Mouse (Mus musculus) limb, embryonic 15.5 days (tissue): ENCODE measurements at regions not wholly inside any gene's neighbourhood (a gene's known extent, or its start where the extent isn't known, plus 50 kb on each side); places are given as distances from the start of the nearest gene placed in this dataset. TPM values are rescaled to one million over a fixed set of nuclear protein-coding genes. Genes with fewer than 3 reads are reported as not detected.

Source experiments
- ATAC-seq: fragments of 200-750 bp; cut with Nextera tagmentation; 2 replicates; pipeline ENCODE4 v1.8.0; 2017; ENCODE audit warnings: low read depth, moderate TSS enrichment; ENCODE audit not compliant: insufficient number of reproducible peaks, low FRiP score, low TSS enrichment
- H3K27ac ChIP-seq: fragments of 300-500 bp; sonication (generic); 2 replicates; pipeline ENCODE4 v1.5.1; 2015; ENCODE audit warnings: moderate library complexity, mild to moderate bottlenecking, inconsistent platforms
- H3K27me3 ChIP-seq: fragments of 300-500 bp; sonication (generic); 2 replicates; pipeline ENCODE4 v1.6.1; 2015; ENCODE audit warnings: inconsistent platforms
- H3K36me3 ChIP-seq: fragments of 300-500 bp; sonication (generic); 2 replicates; pipeline ENCODE4 v1.6.1; 2015; ENCODE audit warnings: inconsistent platforms
- H3K4me1 ChIP-seq: fragments of 300-500 bp; sonication (generic); 2 replicates; pipeline ENCODE4 v1.6.1; 2015; ENCODE audit warnings: inconsistent platforms
- H3K4me2 ChIP-seq: fragments of 300-500 bp; sonication (generic); 2 replicates; pipeline ENCODE4 v1.6.1; 2015; ENCODE audit warnings: mild to moderate bottlenecking, inconsistent platforms
- H3K4me3 ChIP-seq: fragments of 300-500 bp; sonication (generic); 2 replicates; pipeline ENCODE4 v1.5.1; 2015; ENCODE audit warnings: mild to moderate bottlenecking, inconsistent platforms
- H3K9ac ChIP-seq: fragments of 300-500 bp; sonication (generic); 2 replicates; pipeline ENCODE4 v1.6.1; 2015; ENCODE audit warnings: inconsistent platforms
- H3K9me3 ChIP-seq: fragments of 300-500 bp; sonication (generic); 2 replicates; pipeline ENCODE4 v1.6.1; 2016; ENCODE audit warnings: inconsistent platforms
- WGBS: fragments of 180-500 bp; shearing (Covaris S2); methylation state at CpG from one replicate; pipeline ENCODE4 v1.1.7; 2015; 5-methylcytosine and 5-hydroxymethylcytosine counted together
- microRNA-seq: library from miRNA; unstranded; fragments of <30 nt; microRNA quantifications from one replicate; pipeline ENCODE4, GENCODE M21; 2016

DNA sequence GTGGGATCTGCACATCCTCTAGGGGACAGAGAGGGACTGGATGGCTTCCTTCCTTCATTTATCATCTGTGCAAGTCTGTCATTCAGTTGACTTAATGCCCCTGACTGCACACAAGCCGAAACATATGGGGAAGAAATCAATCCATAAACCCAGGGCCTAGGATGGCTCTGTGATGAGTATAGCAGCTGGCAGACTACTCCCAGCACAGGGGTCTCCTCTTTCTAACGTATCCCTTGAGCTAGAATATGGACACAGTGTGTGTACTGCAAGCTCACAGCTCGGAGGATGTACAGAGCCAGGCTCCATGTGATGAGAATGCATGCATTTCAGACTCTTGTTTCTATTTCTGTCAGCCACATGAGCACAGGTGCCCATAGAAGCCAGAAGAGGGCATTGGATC, 180.3 kb downstream of the Parn start:
- no peaks in the 10 kb centered on the region; the same call in 1 of the 2 replicates for H3K4me1 ChIP-seq
- no peak overlapping the region for H3K9ac ChIP-seq
- no peaks in the 10 kb centered on the region for H3K36me3 ChIP-seq
- H3K4me3 ChIP-seq: no peak overlapping the region
- H3K4me2 ChIP-seq: no peak overlapping the region
- WGBS: 56% methylated on average over 3 of the region's 3 CpGs
- H3K27ac ChIP-seq: no peak overlapping the region
- H3K27me3 ChIP-seq: no peaks in the 10 kb centered on the region
- no peaks in the 10 kb centered on the region for H3K9me3 ChIP-seq
- no peak for ATAC-seq

DNA sequence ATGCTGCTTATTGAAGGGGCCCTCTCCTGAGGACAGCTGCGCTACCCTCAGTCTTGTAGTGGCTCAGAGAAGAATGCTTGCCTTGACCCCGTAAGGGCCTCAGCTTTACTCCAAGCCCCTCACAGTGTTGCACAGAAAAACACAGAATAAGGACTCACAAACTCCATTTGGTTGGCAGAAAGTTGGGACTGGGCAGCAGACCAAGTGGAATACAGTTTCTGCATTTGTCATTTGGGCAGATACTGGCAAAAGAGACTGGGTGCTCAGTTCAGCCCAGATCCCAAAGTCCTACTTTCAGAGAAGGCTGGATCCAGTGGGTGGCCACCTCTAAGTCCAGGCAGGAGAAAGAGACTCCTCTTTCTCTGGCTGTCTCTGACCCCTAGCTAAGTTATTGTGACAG, 181.4 kb downstream of the Parn start:
- H3K36me3 ChIP-seq: no peaks in the 10 kb centered on the region
- H3K9me3 ChIP-seq: no peaks in the 10 kb centered on the region
- no peak overlapping the region for H3K9ac ChIP-seq
- no peak overlapping the region for H3K27ac ChIP-seq
- no peak overlapping the region for H3K4me2 ChIP-seq
- no peak for ATAC-seq
- no peaks in the 10 kb centered on the region for H3K27me3 ChIP-seq
- no peaks in the 10 kb centered on the region for H3K4me1 ChIP-seq
- no peak overlapping the region for H3K4me3 ChIP-seq
- 79% methylated on average over 2 of the region's 2 CpGs for WGBS

DNA sequence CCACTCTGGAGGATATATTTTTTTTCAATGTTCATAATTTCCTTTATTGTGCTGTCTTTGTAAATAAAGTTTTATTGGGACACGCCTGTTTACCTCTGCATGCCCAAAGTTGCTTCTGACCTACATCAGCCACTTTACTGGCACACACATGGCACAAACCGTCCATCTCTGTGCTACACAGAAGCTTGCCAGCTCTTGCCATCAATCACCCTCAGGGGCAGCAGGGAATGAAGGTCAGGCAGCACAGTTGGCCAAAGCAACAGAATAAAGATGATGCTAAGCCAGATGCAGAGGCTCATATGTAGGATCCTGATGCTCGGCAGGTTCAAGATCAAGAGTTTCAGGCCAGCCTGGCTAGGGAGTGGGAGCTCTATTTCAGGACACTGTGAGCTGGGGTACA, 187.7 kb downstream of the Parn start:
- no peak for ATAC-seq

DNA sequence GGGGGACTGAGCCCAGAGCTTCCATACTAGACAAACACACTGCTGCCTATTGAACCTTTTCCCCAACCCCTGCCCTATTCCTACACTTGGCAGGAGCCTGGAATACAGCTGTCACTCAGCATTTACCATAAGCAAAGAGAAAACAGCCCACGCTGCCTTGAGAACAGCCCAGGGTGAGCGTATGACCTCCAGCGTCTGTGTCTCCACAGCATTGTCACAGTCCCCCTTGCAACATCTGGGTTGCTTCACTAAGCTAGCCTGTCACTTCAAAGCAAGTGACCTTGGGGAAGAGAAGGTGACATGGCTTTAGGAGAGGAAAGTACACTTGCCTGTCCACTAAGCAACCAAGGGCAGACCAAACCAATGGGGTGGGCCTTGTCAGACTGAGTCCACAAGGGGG, 191.3 kb downstream of the Parn start:
- no peak for ATAC-seq
- Histone ChIP-seq H3K4me3 (no peak overlapping the region), H3K36me3 (no peaks in the 10 kb centered on the region), H3K4me2 (no peak overlapping the region), H3K9me3 (no peaks in the 10 kb centered on the region), H3K27ac (no peak overlapping the region), H3K4me1 (no peaks in the 10 kb centered on the region), H3K27me3 (no peaks in the 10 kb centered on the region), H3K9ac (no peak overlapping the region)
- 88% methylated on average over 3 of the region's 3 CpGs for WGBS

More for the DNA sequence above, 187.7 kb downstream of the Parn start:
- Histone ChIP-seq H3K9me3 (no peaks in the 10 kb centered on the region), H3K27ac (no peak overlapping the region), H3K27me3 (no peaks in the 10 kb centered on the region), H3K9ac (no peak overlapping the region), H3K4me2 (no peak overlapping the region), H3K36me3 (no peaks in the 10 kb centered on the region), H3K4me3 (no peak overlapping the region), H3K4me1 (no peaks in the 10 kb centered on the region)
- 72% methylated on average over 3 of the region's 3 CpGs for WGBS

DNA sequence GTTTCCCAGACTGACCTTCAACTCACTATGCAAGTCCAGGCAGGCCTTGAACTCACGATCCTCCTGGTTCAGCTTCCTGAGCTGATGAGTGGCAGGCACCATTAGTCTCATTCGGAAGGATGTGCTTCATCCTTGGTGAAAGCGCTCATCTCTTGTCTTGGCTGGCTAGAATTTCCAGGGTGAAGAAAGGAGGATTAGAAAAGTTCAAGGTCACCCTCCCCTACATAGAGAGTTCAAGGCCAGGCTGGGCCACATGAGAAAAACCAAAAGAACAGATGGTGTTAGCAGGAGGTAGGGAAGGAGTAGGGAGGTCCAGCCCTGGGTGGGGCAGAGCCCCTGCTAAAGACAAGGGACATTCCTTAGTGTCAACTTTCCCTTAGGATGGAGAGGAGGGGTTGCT, 193.0 kb downstream of the Parn start:
- H3K9ac ChIP-seq: no peak overlapping the region
- no peaks in the 10 kb centered on the region for H3K4me1 ChIP-seq
- no peaks in the 10 kb centered on the region for H3K27me3 ChIP-seq
- 84% methylated on average over 3 of the region's 3 CpGs for WGBS
- H3K36me3 ChIP-seq: no peaks in the 10 kb centered on the region
- no peak overlapping the region for H3K4me2 ChIP-seq
- no peaks in the 10 kb centered on the region for H3K9me3 ChIP-seq
- H3K27ac ChIP-seq: no peak overlapping the region
- H3K4me3 ChIP-seq: no peak overlapping the region
- no peak for ATAC-seq

DNA sequence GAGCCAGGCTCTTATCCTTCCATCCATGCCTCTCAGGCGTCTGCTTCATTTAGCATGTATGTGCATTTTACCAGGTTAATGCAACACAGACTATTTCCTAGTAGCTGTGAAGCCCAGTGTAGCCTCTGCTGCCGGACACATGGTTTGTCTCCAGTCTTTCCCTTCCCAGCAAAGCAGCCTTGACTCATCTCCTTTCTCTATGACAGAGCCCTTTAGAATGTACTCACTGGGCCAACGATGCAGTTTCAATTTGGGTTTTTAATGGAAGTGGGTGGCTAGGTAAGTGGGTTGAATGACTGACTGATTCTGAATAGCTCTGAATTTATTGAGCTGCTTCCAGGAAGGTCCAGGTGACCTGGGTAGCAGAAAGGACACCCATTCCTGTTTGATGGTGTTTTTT, 193.7 kb downstream of the Parn start:
- no peak overlapping the region for H3K4me2 ChIP-seq
- H3K4me3 ChIP-seq: no peak overlapping the region
- H3K4me1 ChIP-seq: no peaks in the 10 kb centered on the region
- 89% methylated on average over 3 of the region's 3 CpGs for WGBS
- no peaks in the 10 kb centered on the region for H3K36me3 ChIP-seq
- no peak for ATAC-seq
- no peak overlapping the region for H3K27ac ChIP-seq
- no peaks in the 10 kb centered on the region for H3K27me3 ChIP-seq
- H3K9me3 ChIP-seq: no peaks in the 10 kb centered on the region
- H3K9ac ChIP-seq: no peak overlapping the region

DNA sequence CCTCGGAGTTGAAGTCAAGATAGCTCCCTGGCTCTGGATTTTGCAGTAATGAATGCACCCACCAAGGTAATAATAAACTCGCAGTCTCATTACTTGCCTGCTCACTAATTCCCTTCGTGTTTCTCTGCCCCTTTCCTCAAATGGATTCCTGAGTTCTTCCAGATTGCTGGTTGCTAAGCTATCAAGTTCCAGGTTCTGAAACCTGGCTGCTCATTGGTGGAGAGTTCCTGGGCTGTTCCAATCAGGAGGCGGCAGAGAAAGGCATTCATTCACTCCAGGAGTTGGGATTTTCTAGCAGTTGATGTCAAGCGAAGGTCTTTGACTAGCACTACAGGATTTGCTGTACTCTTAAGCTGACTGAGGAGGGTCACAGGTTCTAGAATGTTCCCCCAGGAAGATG, 200.8 kb downstream of the Parn start:
- Histone ChIP-seq H3K4me3 (no peak overlapping the region), H3K9ac (no peak overlapping the region), H3K4me1 (peaks cover 19% of the 10 kb centered on the region), H3K9me3 (no peaks in the 10 kb centered on the region), H3K27ac (peak overlapping the region; percentile 50; the same call in 1 of the 2 replicates), H3K4me2 (no peak overlapping the region), H3K36me3 (no peaks in the 10 kb centered on the region), H3K27me3 (no peaks in the 10 kb centered on the region)
- peak; percentile 68; the same call in 1 of the 2 replicates for ATAC-seq
- 14% methylated on average over 5 of the region's 5 CpGs for WGBS

Small RNA genes in the stretch of these regions (microRNA-seq; reads per million reads assigned to microRNA genes)
- gene Mir6365: not detected
